Mouse (Mus musculus) bone marrow, adult 2 months (tissue): ENCODE data around the gene Cyth1.

Experiments
- CTCF ChIP-seq: fragments of 200-500 bp; IDR thresholded peaks from 2 replicates; pipeline ENCODE4 v1.5.1; 2011; ENCODE audit warnings: low read length, control low read depth; ENCODE audit not compliant: control insufficient read depth, insufficient read depth
- POLR2A ChIP-seq: fragments of 200-500 bp; IDR thresholded peaks from 2 replicates; pipeline ENCODE4 v1.6.1; 2011; ENCODE audit warnings: low read depth, mild to moderate bottlenecking, control low read depth, low read length, borderline replicate concordance; ENCODE audit not compliant: control insufficient read depth

DNA sequence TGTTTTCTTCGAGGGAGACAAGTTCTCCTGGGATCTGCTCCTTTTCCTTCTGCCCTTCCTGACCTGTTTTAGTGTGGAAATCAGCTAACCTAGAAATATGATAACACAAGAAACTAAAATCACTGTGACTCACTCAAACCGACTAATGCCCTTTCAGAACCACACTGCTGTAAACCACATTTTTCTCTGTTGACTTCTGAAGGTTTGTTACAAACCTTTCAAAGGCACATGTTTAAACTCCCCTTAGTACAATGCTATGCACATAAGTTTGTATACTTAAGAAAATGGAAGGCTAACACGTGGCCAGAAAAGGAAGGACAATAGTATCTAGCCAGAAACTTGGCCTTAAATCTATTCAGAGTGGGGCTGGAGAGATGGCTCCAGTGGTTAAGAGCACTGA is 14.5 kb downstream of the Cyth1 start:
- TF ChIP-seq CTCF: no peak
- no peak for TF ChIP-seq POLR2A
